Mouse (Mus musculus) testis, adult 2 months (tissue): Measurements from ENCODE around the gene Tmod3. TPM values are rescaled to one million over a fixed set of nuclear protein-coding genes. Genes with fewer than 3 reads are reported as not detected.

Experiments
- H3K27ac ChIP-seq: fragments of 200-500 bp; 2 replicates; pipeline ENCODE4 v1.5.1; 2012; ENCODE audit warnings: low read depth, low read length; ENCODE audit not compliant: control insufficient read depth, insufficient read depth
- H3K27me3 ChIP-seq: fragments of 200-500 bp; 2 replicates; pipeline ENCODE4 v1.6.1; 2012; ENCODE audit warnings: mild to moderate bottlenecking, low read length, moderate library complexity; ENCODE audit not compliant: control insufficient read depth, insufficient read depth
- H3K36me3 ChIP-seq: fragments of 200-500 bp; 2 replicates; pipeline ENCODE4 v1.6.1; 2012; ENCODE audit warnings: mild to moderate bottlenecking, low read length; ENCODE audit not compliant: control insufficient read depth, insufficient read depth
- H3K4me1 ChIP-seq: fragments of 200-500 bp; 2 replicates; pipeline ENCODE4 v1.6.1; 2012; ENCODE audit warnings: low read length; ENCODE audit not compliant: control insufficient read depth, insufficient read depth
- H3K4me3 ChIP-seq: fragments of 200-500 bp; 2 replicates; pipeline ENCODE4 v1.5.1; 2012; ENCODE audit warnings: low read depth, mild to moderate bottlenecking, low read length, moderate library complexity, mixed read lengths; ENCODE audit not compliant: control insufficient read depth
- CTCF ChIP-seq: fragments of 200-500 bp; IDR thresholded peaks from 2 replicates; pipeline ENCODE4 v1.5.1; 2012; ENCODE audit warnings: low read depth, mild to moderate bottlenecking, inconsistent platforms, low read length, moderate library complexity; ENCODE audit not compliant: control insufficient read depth, insufficient read depth, insufficient replicate concordance
- POLR2A ChIP-seq: fragments of 200-500 bp; IDR thresholded peaks from 2 replicates; pipeline ENCODE4 v1.6.1; 2012; ENCODE audit warnings: low read depth, mild to moderate bottlenecking, inconsistent platforms, low read length, moderate library complexity; ENCODE audit not compliant: control insufficient read depth
- polyA plus RNA-seq: library from polyadenylated mRNA; depleted of rRNA; stranded (reverse); fragments of >200 nt; gene quantifications from 2 replicates; pipeline ENCODE4 v1.2.3, GENCODE M21; 2012

Tmod3 gene
- polyA plus RNA-seq, 1 experiment: 6.3 TPM

- TF ChIP-seq CTCF (no peak), POLR2A (no peak)
- H3K4me3 ChIP-seq: no peak overlapping the region
Measured at GRCm38 (mm10) chr9:75532461-75532860, 27.0 kb downstream of the Tmod3 start.

GRCm38 (mm10) chr9:75529358-75529757, 30.1 kb downstream of the Tmod3 start:
- H3K27ac ChIP-seq: no peak overlapping the region
- no peaks in the 10 kb centered on the region for H3K36me3 ChIP-seq
- H3K27me3 ChIP-seq: no peaks in the 10 kb centered on the region
- H3K4me3 ChIP-seq: no peak overlapping the region
- TF ChIP-seq POLR2A: no peak
- no peak for TF ChIP-seq CTCF
- no peaks in the 10 kb centered on the region for H3K4me1 ChIP-seq

More at GRCm38 (mm10) chr9:75532461-75532860, 27.0 kb downstream of the Tmod3 start:
- H3K36me3 ChIP-seq: no peaks in the 10 kb centered on the region
- no peaks in the 10 kb centered on the region for H3K27me3 ChIP-seq
- H3K4me1 ChIP-seq: no peaks in the 10 kb centered on the region
- no peak overlapping the region for H3K27ac ChIP-seq

- no peak overlapping the region for H3K27ac ChIP-seq
- TF ChIP-seq POLR2A: no peak
- H3K36me3 ChIP-seq: no peaks in the 10 kb centered on the region
Measured at GRCm38 (mm10) chr9:75528096-75528495, 31.4 kb downstream of the Tmod3 start.

DNA sequence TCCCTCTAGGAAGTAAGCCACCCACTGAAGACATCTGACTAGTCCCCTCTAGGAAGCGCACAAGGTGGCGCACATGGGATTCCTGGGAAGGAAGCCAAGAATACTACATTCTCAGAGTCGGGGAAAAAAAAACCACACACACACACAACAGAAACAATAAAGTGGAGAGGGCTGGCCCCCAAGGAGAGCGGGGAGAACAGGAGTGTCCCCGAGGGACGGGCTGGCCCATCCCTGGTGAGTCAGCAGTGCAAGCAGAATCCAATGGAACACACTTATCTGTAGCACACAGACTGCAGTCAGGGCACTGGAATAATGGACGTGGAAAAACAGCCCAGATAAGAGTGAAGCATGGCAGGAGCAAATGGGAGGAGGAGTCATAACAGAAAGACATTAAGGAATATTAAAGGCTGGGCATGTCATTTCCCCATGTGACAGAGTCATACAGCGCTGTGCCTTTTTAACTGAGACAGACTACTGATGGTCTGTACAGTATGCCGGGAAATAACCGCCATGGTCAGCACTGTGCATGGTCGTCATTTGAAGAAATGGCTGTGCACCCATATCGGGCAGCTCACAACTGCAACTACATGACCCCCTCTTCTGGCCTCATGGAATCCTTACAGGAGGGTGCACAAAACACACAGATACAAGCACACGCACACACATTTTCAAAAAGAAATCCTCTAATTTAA, 31.9 kb downstream of the Tmod3 start:
- TF ChIP-seq POLR2A (no peak), CTCF (no peak)
- no peaks in the 10 kb centered on the region for H3K36me3 ChIP-seq
- H3K27me3 ChIP-seq: no peaks in the 10 kb centered on the region

More at GRCm38 (mm10) chr9:75528096-75528495, 31.4 kb downstream of the Tmod3 start:
- Histone ChIP-seq H3K27me3 (no peaks in the 10 kb centered on the region), H3K4me3 (no peak overlapping the region), H3K4me1 (no peaks in the 10 kb centered on the region)

GRCm38 (mm10) chr9:75523646-75524045, 35.8 kb downstream of the Tmod3 start:
- H3K4me1 ChIP-seq: no peaks in the 10 kb centered on the region
- no peak for TF ChIP-seq POLR2A
- TF ChIP-seq CTCF: no peak
- no peaks in the 10 kb centered on the region for H3K36me3 ChIP-seq
- H3K4me3 ChIP-seq: no peak overlapping the region
- no peak overlapping the region for H3K27ac ChIP-seq
- H3K27me3 ChIP-seq: no peaks in the 10 kb centered on the region

More for the DNA sequence above, 31.9 kb downstream of the Tmod3 start:
- Histone ChIP-seq H3K27ac (no peak overlapping the region), H3K4me1 (no peaks in the 10 kb centered on the region), H3K4me3 (no peak overlapping the region)

- no peaks in the 10 kb centered on the region for H3K27me3 ChIP-seq
- TF ChIP-seq CTCF (no peak), POLR2A (no peak)
- H3K4me1 ChIP-seq: no peaks in the 10 kb centered on the region
- no peak overlapping the region for H3K27ac ChIP-seq
- H3K36me3 ChIP-seq: no peaks in the 10 kb centered on the region
- H3K4me3 ChIP-seq: no peak overlapping the region
Measured at GRCm38 (mm10) chr9:75522217-75522616, 37.2 kb downstream of the Tmod3 start.

- Histone ChIP-seq H3K4me1 (no peaks in the 10 kb centered on the region), H3K27ac (no peak overlapping the region), H3K4me3 (no peak overlapping the region), H3K36me3 (no peaks in the 10 kb centered on the region), H3K27me3 (no peaks in the 10 kb centered on the region)
- no peak for TF ChIP-seq POLR2A
- TF ChIP-seq CTCF: peak; percentile 29; the same call in 1 of the 2 replicates
Measured at GRCm38 (mm10) chr9:75521788-75522187, 37.7 kb downstream of the Tmod3 start.
